Mouse (Mus musculus) right cerebral cortex, postnatal 10 days (tissue): ENCODE measurements around the gene Ahr.

Experiments used
- DNase-seq, 2 experiments: peaks; one replicate each; pipeline ENCODE4 v3.0.0; 2021; ENCODE audit warnings: low spot score in 2 of 2

The Ahr gene

GRCm38 (mm10) chr12:35534754-35535236 is at the start of gene Ahr:
Gene Ahr, minus strand, starts transcription at chr12:35535038.
- DNase-seq, result peak; percentile 90 to 91

- no peak for DNase-seq
Observed at GRCm38 (mm10) chr12:35578826-35579225, 44.0 kb upstream of the Ahr start.

GRCm38 (mm10) chr12:35576107-35576506 is 41.3 kb upstream of the Ahr start:
- no peak for DNase-seq

GRCm38 (mm10) chr12:35573713-35574112 is 38.9 kb upstream of the Ahr start:
- DNase-seq, result no peak

GRCm38 (mm10) chr12:35562826-35563225 is 28.0 kb upstream of the Ahr start:
- DNase-seq, result no peak

GRCm38 (mm10) chr12:35558868-35559267 is 24.0 kb upstream of the Ahr start:
- no peak for DNase-seq

GRCm38 (mm10) chr12:35555925-35556324 is 21.1 kb upstream of the Ahr start:
- DNase-seq, result no peak

GRCm38 (mm10) chr12:35554309-35554708 is 19.5 kb upstream of the Ahr start:
- DNase-seq, result no peak

- DNase-seq, result no peak
Observed at GRCm38 (mm10) chr12:35553174-35553573, 18.3 kb upstream of the Ahr start.

GRCm38 (mm10) chr12:35550299-35550698 is 15.5 kb upstream of the Ahr start:
- DNase-seq, result no peak

- DNase-seq, result no peak
Observed at GRCm38 (mm10) chr12:35542836-35543235, 8.0 kb upstream of the Ahr start.

GRCm38 (mm10) chr12:35538843-35539242 is 4.0 kb upstream of the Ahr start:
- DNase-seq, result no peak

- DNase-seq, result peak; percentile 42 to 46
Observed at GRCm38 (mm10) chr12:35534114-35534753, 604 bp downstream of the Ahr start.

- DNase-seq, result no peak
Observed at GRCm38 (mm10) chr12:35533748-35534113, 1.1 kb downstream of the Ahr start.

GRCm38 (mm10) chr12:35533133-35533532 is 1.7 kb downstream of the Ahr start:
- no peak for DNase-seq

GRCm38 (mm10) chr12:35532151-35532550 is 2.7 kb downstream of the Ahr start:
- DNase-seq, result peak; percentile 78 to 83

GRCm38 (mm10) chr12:35530587-35530986 is 4.3 kb downstream of the Ahr start:
- no peak for DNase-seq

GRCm38 (mm10) chr12:35527429-35527828 is 7.4 kb downstream of the Ahr start:
- no peak for DNase-seq

- no peak for DNase-seq
Observed at GRCm38 (mm10) chr12:35522585-35523103, 12.2 kb downstream of the Ahr start.

GRCm38 (mm10) chr12:35515621-35516020 is 19.2 kb downstream of the Ahr start:
- DNase-seq, result no peak

GRCm38 (mm10) chr12:35514671-35515070 is 20.2 kb downstream of the Ahr start:
- DNase-seq, result no peak

- no peak for DNase-seq
Observed at GRCm38 (mm10) chr12:35510711-35511110, 24.1 kb downstream of the Ahr start.

- no peak for DNase-seq
Observed at GRCm38 (mm10) chr12:35506383-35506782, 28.5 kb downstream of the Ahr start.

- no peak for DNase-seq
Observed at GRCm38 (mm10) chr12:35504081-35504480, 30.8 kb downstream of the Ahr start.
